Mouse (Mus musculus) midbrain, embryonic 11.5 days (tissue): ENCODE measurements around the gene Shbg. TPM values are rescaled to one million over a fixed set of nuclear protein-coding genes. Genes with fewer than 3 reads are reported as not detected.
"Not testable (repeated sequence)": the region's sequence is repeated elsewhere in the genome, so short reads cannot be mapped to it uniquely, and the experiment has no call there.

Source experiments
- ATAC-seq: fragments of 200-750 bp; cut with Nextera tagmentation; 2 replicates; pipeline ENCODE4 v1.8.0; 2017; ENCODE audit warnings: moderate TSS enrichment, moderate library complexity; ENCODE audit not compliant: low FRiP score
- DNase-seq: peaks from one replicate; pipeline ENCODE4 v3.0.0; 2015; ENCODE audit warnings: low spot score; ENCODE audit errors: missing footprints
- H3K27ac ChIP-seq: fragments of 300-500 bp; sonication (generic); 2 replicates; pipeline ENCODE4 v1.5.1; 2014; ENCODE audit warnings: low read depth, low read length
- H3K27me3 ChIP-seq: fragments of 300-500 bp; sonication (generic); 2 replicates; pipeline ENCODE4 v1.6.1; 2014; ENCODE audit warnings: mild to moderate bottlenecking, low read length, moderate library complexity, mixed read lengths; ENCODE audit not compliant: control insufficient read depth, insufficient read depth
- H3K36me3 ChIP-seq: fragments of 300-500 bp; sonication (generic); 2 replicates; pipeline ENCODE4 v1.6.1; 2014; ENCODE audit warnings: mild to moderate bottlenecking, low read length, moderate library complexity, mixed read lengths; ENCODE audit not compliant: control insufficient read depth, insufficient read depth
- H3K4me1 ChIP-seq: fragments of 300-500 bp; sonication (generic); 2 replicates; pipeline ENCODE4 v1.6.1; 2014; ENCODE audit warnings: low read length; ENCODE audit not compliant: control insufficient read depth, insufficient read depth
- H3K4me2 ChIP-seq: fragments of 300-500 bp; sonication (generic); 2 replicates; pipeline ENCODE4 v1.6.1; 2014; ENCODE audit warnings: mild to moderate bottlenecking, moderate library complexity
- H3K4me3 ChIP-seq: fragments of 300-500 bp; sonication (generic); 2 replicates; pipeline ENCODE4 v1.5.1; 2014; ENCODE audit warnings: low read depth, low read length
- H3K9ac ChIP-seq: fragments of 300-500 bp; sonication (generic); 2 replicates; pipeline ENCODE4 v1.6.1; 2014; ENCODE audit warnings: low read length
- H3K9me3 ChIP-seq: fragments of 300-500 bp; sonication (generic); 2 replicates; pipeline ENCODE4 v1.6.1; 2016; ENCODE audit warnings: low read length; ENCODE audit not compliant: control insufficient read depth
- WGBS: fragments of 180-500 bp; shearing (Covaris S2); extraction: QIAGEN DNeasy Blood & Tissue Kit; methylation state at CpG from one replicate; pipeline ENCODE4 v1.1.7; 2014; 5-methylcytosine and 5-hydroxymethylcytosine counted together
- polyA plus RNA-seq: library from polyadenylated mRNA; unstranded; fragments of >200 nt; fragmentation: Nextera tagmentation; extraction: Ambion mirVana; gene quantifications from 2 replicates; pipeline ENCODE4 v1.2.1, GENCODE M21; 2014

Shbg gene
- polyA plus RNA-seq, 1 experiment from 2014 or later, result not detected

DNA sequence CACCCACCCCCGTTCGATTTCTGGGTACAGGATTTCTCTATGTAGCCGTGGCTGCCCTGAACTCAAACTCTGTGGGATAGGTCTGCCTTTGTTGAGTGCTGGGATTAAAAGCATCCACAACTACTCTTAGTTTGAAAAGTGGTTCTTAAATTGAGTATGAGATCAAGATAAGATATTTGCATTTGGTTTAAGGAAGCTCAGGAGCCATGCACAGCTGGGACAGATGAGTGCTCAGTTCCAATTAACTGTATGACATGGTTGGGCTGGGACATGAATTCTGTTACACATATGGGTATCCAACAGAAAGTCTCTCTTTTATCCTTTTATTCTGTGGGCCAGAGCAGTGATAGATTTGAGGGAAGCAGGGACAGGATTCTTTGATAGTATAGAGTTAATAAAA lies 17.8 kb upstream of the Shbg start:
- Histone ChIP-seq H3K36me3 (0 out of 2 replicates have a peak, but pooled peaks cover 5% of the 10 kb centered on the region), H3K9me3 (no peaks in the 10 kb centered on the region), H3K4me2 (no peak overlapping the region; the same call in 1 of the 2 replicates), H3K9ac (no peak overlapping the region), H3K4me1 (peaks cover 17% of the 10 kb centered on the region), H3K27me3 (no peaks in the 10 kb centered on the region), H3K4me3 (no peak overlapping the region), H3K27ac (no peak overlapping the region)
- WGBS, result 90% methylated on average over 3 of the region's 3 CpGs
- ATAC-seq (no peak), DNase-seq (no peak)

DNA sequence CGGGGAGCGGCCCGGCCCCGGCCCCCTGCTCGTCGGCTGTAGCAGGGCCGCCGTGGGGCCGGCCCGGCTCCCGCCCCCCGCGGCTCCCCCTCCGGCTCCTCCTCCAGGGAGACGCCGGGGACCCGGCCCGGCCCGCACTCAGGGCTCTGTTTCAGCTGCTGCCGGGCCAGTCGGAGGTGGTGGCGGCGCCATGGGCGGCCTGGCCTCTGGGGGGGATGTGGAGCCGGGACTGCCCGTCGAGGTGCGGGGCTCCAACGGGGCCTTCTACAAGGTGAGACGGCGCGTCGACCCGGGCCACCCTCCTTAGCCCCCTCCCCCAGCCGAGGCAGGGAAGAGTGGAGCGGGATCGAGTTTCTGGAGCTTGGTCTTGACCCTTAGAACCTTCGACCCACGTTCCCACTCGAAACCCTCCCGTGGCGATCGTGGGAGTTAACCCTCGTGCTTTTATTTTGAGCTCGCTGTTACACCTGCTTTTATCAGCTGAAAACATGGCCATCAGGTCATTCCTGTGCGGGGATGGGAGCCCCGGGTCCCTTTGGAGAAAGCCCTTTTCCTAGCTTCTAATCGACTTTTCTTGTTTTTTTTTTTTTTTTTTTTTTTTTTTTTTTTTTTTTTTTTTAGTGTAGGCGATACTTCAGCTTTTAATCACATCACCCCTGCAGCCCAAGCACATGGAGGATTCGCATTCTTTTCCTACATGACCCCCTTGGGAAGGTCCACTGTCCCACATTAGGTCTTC lies 15.6 kb upstream of the Shbg start:
- H3K4me3 ChIP-seq, result peak overlapping the region; percentile 98
- peak overlapping the region; percentile 97 for H3K9ac ChIP-seq
- peak overlapping the region; percentile 82 for H3K4me2 ChIP-seq
- under 1% methylated on average over 50 of the region's 50 CpGs for WGBS
- no peak for DNase-seq
- ATAC-seq, result peak; percentile 58
- H3K9me3 ChIP-seq, result no peaks in the 10 kb centered on the region
- peaks cover 17% of the 10 kb centered on the region for H3K4me1 ChIP-seq
- H3K27me3 ChIP-seq, result no peaks in the 10 kb centered on the region
- H3K36me3 ChIP-seq, result no peaks in the 10 kb centered on the region
- H3K27ac ChIP-seq, result peak overlapping the region; percentile 90

DNA sequence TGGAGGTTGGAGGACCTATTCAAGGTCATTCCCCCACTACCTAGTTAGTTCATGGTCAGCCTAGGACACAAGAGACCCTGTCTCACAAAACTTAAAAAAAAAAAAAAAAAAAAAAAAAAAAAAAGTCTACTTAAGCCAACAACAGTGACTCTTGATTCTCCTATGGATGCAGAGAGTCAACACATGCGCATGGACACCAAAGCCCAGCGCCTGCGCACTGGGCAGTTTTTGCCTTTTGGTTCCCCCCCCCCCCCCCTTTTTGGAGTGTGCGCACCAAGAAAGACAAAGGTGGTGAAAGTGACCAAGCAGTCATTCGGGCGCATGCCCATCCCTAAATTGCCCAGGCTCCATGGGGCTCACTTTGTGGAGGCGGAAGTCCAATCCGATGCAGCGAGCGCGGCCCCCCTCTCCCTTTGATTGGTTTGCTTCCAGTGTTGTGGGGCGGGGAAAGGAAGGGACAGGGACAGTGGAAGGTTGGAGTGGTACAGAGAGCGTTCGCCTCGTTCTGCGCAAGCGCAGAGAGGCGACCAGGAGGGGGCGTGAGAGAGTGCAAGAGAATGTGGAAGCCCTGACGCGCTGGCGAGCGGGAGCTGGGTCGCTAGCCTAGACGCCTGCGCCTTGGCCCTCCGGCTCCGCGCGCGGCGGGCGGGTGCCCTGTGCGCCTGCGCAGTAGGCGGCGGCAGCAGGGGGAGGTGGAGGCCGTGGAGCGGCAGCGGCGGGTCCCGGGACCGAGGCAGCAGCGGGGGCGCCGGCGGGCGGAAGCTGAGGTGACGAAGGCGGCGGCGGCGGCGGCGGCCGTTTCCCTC lies 14.8 kb upstream of the Shbg start, which contains the start of gene Fxr2:
Fxr2 (plus strand) TSS at position 707 of the 806 bp plus-strand sequence.
- WGBS, result 0% methylated on average over 38 of the region's 56 CpGs
- Histone ChIP-seq H3K27ac (peak within 1 kb of the TSS; percentile 90), H3K9ac (peak within 1 kb of the TSS; percentile 97), H3K9me3 (no peaks in the 10 kb centered on the region), H3K36me3 (no peaks in the 10 kb centered on the region), H3K4me2 (peak within 1 kb of the TSS; percentile 82), H3K4me1 (peaks cover 17% of the 10 kb centered on the region), H3K27me3 (no peaks in the 10 kb centered on the region), H3K4me3 (peak within 1 kb of the TSS; percentile 98)
- DNase-seq (peak; percentile 100), ATAC-seq (peak; percentile 99)

DNA sequence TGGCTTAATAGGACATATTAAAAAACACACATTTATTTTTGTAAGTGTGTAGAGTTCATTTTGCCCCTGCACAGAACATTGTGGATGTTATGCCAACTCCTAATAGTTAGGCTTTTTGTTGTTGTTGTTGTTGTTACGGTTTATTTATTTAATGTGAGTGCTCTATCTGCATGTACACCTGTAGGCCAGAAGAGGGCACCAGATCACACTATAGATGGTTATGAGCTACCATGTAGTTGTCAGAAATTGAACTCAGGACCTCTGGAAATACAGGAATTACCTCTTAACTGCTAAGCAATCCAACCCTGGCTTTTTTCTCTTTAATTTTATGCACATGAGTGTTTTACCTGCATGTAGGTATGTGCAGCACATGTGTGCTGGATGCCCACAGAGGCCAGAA lies 12.1 kb upstream of the Shbg start:
- Histone ChIP-seq H3K4me3 (no peak overlapping the region), H3K9me3 (no peaks in the 10 kb centered on the region), H3K4me2 (no peak overlapping the region), H3K4me1 (peaks cover 14% of the 10 kb centered on the region), H3K27me3 (no peaks in the 10 kb centered on the region), H3K27ac (no peak overlapping the region), H3K9ac (no peak overlapping the region), H3K36me3 (no peaks in the 10 kb centered on the region)
- 70% methylated on average over 1 of the region's 1 CpGs for WGBS
- DNase-seq (no peak), ATAC-seq (no peak)

DNA sequence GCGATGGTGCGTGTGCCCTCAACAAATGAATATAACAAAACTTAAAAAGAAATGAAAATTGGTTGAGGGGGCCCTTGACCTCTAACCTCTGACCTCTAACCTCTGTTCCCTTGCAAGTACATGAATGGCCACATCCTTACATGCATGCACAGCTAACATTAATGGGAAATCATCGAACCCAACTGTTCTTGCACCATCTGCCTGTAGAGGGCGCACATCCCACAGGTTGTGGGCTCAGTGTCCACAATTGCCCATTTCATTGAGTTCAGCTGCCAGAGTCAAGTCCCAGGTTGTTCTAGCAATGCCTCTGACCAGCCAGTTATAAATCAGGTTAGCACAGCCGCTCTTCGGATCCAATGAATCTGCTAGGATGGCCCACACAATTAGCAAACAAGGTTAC lies 10.6 kb upstream of the Shbg start:
- ATAC-seq, result no peak
- peak; percentile 98 for DNase-seq
- no peak overlapping the region for H3K27ac ChIP-seq
- H3K36me3 ChIP-seq, result no peaks in the 10 kb centered on the region
- H3K9me3 ChIP-seq, result no peaks in the 10 kb centered on the region
- H3K4me3 ChIP-seq, result no peak overlapping the region
- WGBS, result 41% methylated on average over 6 of the region's 6 CpGs
- H3K9ac ChIP-seq, result no peak overlapping the region
- H3K27me3 ChIP-seq, result no peaks in the 10 kb centered on the region
- H3K4me1 ChIP-seq, result 0 out of 2 replicates have a peak, but pooled peaks cover 2% of the 10 kb centered on the region
- H3K4me2 ChIP-seq, result no peak overlapping the region

DNA sequence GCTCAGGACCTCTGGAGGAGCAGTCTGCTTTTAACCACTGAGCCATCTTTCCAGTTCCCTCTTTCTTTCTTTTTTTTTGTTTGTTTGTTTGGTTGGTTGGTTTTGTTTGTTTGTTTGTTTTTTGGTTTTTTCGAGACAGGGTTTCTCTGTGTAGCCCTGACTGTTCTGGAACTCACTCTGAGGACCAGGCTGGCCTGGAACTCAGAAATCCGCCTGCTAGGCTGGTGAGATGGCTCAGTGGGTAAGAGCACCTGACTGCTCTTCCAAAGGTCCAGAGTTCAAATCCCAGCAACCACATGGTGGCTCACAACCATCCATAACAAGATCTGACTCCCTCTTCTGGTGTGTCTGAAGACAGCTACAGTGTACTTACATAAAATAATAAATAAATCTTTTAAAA lies 6.6 kb upstream of the Shbg start:
- 84% methylated on average over 2 of the region's 2 CpGs for WGBS
- H3K9me3 ChIP-seq, H3K4me3 ChIP-seq, DNase-seq, H3K9ac ChIP-seq, ATAC-seq, H3K36me3 ChIP-seq, H3K27ac ChIP-seq, H3K27me3 ChIP-seq, H3K4me2 ChIP-seq: not testable (repeated sequence)
- H3K4me1 ChIP-seq, result peaks cover 14% of the 10 kb centered on the region

DNA sequence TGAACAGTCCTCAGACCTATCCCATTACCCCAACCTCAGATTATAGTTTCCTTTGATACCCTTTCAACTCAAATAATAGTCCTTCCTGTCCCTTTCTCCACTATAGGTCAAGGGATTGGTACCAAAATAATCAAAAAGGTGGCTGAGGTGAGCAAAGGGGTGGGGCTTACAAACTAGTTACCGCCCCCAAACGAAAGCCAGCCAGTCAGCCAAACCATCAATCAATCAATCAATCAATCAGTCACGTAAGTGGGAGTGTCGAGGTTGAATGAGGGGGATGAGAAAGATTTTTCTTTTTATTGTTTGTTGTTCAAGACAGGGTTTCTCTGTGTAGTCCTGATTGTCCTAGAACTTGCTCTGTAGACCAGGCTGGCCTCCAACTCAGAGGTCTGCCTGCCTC lies 5.3 kb upstream of the Shbg start:
- no peak overlapping the region for H3K4me3 ChIP-seq
- ATAC-seq (no peak), DNase-seq (no peak)
- H3K9ac ChIP-seq, result no peak overlapping the region
- H3K27ac ChIP-seq, result no peak overlapping the region
- no peaks in the 10 kb centered on the region for H3K27me3 ChIP-seq
- peaks cover 14% of the 10 kb centered on the region for H3K4me1 ChIP-seq
- 65% methylated on average over 4 of the region's 4 CpGs for WGBS
- H3K36me3 ChIP-seq, result no peaks in the 10 kb centered on the region
- H3K9me3 ChIP-seq, result no peaks in the 10 kb centered on the region
- peak overlapping the region; percentile 65; the same call in 1 of the 2 replicates for H3K4me2 ChIP-seq

DNA sequence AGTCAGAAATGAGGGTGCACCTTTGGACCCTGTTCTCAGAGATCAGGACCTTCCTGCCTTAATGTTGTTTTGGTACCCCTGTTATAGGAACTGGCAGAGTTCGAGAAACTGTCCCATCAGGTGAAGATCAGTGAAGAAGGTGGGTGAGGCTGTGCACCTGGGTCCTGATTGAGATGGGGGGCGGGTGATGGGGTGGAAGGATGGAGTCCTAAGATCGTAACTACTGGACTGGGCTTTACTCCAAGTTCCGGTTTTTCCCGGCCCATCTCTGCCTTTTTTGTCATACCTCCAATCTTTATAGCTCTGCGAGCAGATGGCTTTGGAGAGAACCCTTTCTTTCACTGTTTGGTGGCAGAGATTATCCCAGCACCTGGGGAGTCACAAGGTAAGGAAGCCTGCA lies 4.7 kb upstream of the Shbg start:
- Histone ChIP-seq H3K4me2 (peak overlapping the region; percentile 65), H3K36me3 (no peaks in the 10 kb centered on the region), H3K9ac (peak overlapping the region; percentile 81), H3K4me1 (peaks cover 14% of the 10 kb centered on the region), H3K27me3 (no peaks in the 10 kb centered on the region), H3K27ac (no peak overlapping the region), H3K9me3 (no peaks in the 10 kb centered on the region), H3K4me3 (peak overlapping the region; percentile 39)
- ATAC-seq (no peak; the same call in 1 of the 2 replicates), DNase-seq (peak; percentile 92)
- WGBS, result 53% methylated on average over 6 of the region's 6 CpGs
